Mouse (Mus musculus): ENCODE data around the gene Fry.

Fry gene

GRCm38 (mm10) chr5:150417223-150417622 lies 298.8 kb downstream of the Fry start:
- in situ Hi-C loops (cut with MboI; ENCODE audit: unreplicated experiment in 2 of 2) = no loop called here

GRCm38 (mm10) chr5:150418035-150418434 lies 299.6 kb downstream of the Fry start:
- in situ Hi-C loops (cut with MboI; ENCODE audit: unreplicated experiment in 2 of 2) = no loop called here

DNA sequence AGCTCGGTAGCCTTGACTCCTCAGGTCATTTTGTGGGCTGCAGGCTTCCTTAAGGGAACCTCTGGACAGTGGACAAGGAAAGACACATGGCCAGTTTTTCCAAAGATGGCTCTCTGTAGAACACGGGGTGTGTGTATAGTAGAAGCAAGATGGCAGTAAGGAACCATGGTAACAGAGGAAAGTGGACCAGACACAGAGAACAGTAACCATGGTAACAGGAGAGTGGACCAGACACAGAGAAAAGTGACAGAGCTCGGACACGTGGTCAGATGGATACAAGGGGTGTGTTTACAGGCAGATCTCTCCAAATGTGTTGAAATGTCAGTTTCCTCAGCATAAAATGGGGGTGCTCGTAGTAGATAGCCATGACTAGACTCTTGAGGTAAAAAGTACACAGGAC lies 306.6 kb downstream of the Fry start:
- in situ Hi-C loops (cut with MboI; ENCODE audit: unreplicated experiment in 2 of 2) = loop anchor here in 1 of 2 experiments (5.0 to 10.0 kb wide), 3 partner anchors 190 to 313 kb away; no protein-coding TSS in a partner anchor

- in situ Hi-C loops (cut with MboI; ENCODE audit: unreplicated experiment in 2 of 2) = loop anchor here in 1 of 2 experiments (5.0 to 10.0 kb wide), 3 partner anchors 192 to 314 kb away; no protein-coding TSS in a partner anchor
These were observed 308.1 kb downstream of the Fry start for GRCm38 (mm10) chr5:150426595-150426994.

- in situ Hi-C loops (cut with MboI; ENCODE audit: unreplicated experiment in 2 of 2) = no loop called here
These were observed 312.8 kb downstream of the Fry start for GRCm38 (mm10) chr5:150431286-150431685.

- in situ Hi-C loops (cut with MboI; ENCODE audit: unreplicated experiment in 2 of 2) = no loop called here
These were observed 314.5 kb downstream of the Fry start for GRCm38 (mm10) chr5:150432960-150433359.

DNA sequence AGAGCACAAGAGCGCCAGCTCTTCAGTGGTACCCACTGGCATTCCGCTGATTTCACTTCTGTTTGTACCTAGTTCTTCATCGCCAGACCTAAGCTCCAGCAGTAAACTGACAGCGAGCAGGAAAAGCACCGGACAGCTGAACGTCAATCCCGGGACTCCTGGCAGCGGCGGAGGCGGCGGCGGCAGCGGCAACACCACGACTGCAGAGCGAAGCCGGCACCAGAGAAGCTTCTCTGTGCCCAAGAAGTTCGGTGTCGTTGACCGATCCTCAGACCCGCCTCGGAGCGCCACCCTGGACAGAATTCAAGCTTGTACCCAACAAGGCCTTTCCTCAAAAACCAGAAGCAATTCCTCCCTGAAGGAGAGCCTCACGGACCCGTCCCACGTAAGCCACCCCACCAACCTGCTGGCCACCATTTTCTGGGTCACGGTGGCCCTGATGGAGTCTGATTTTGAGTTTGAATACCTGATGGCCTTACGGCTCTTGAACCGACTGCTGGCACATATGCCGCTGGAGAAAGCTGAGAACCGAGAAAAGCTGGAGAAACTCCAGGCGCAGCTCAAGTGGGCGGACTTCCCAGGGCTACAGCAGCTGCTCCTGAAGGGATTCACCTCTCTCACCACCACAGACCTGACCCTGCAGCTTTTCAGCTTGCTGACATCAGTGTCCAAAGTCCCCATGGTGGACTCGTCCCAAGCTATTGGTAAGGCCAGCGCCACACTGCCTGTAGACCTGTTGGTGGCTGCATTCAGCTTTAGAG lies 318.4 kb downstream of the Fry start:
- in situ Hi-C loops (cut with MboI; ENCODE audit: unreplicated experiment in 2 of 2) = no loop called here

DNA sequence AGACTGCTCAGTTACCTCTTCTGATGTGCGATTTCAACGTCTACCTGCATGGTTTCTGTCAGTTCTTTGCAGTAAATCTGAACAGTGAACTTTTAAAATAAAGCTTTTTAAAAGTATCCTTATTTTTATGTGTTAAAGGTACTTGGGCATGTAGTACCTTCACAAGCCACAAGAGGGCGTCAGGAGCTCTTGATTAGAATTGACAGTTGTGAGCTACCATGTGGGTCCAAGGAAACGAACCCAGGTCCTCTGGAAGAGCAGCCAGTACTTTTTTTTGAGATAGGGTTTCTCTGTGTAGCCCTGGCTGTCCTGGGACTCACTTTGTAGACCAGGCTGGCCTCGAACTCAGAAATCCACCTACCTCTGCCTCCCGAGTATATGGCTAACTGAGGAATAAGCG lies 323.2 kb downstream of the Fry start:
- in situ Hi-C loops (cut with MboI; ENCODE audit: unreplicated experiment in 2 of 2) = loop anchor here (5.0 kb wide), 3 partner anchors 226 to 276 kb away; partner anchors contain the start of genes N4bp2l2 (in 1 of the 2) and Pds5b (in 1 of the 2)

GRCm38 (mm10) chr5:150451281-150452003 lies 333.0 kb downstream of the Fry start:
- in situ Hi-C loops (cut with MboI; ENCODE audit: unreplicated experiment in 2 of 2) = no loop called here

DNA sequence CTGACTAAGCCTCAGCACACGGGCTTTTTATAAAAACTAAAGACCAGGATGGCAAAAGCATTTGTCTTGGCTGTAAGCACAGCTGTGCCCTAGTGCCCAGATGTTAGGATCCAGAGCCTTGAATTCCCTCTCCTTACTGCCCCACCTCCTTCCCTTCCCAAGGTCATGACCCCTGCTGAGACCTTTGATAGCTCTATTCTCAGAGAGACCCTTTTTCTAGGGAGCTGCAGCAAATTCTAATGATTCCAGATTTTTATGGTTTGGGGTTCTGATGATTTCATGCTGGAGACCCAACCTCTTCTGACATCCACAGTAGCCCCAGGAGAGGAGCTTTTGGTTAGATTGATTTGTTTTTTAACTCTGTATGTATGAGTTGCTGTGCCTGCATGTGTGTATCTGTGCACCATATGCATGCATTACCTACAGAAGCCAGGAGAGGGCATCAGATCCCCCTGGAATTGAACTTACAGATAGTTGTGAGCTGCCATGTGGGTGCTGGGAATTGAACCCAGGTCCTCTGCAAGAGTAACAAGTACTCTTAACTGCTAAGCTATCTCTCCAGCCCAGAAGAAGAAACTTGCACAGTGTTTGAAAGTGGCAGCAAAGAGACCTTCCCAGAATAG lies 333.7 kb downstream of the Fry start:
- in situ Hi-C loops (cut with MboI; ENCODE audit: unreplicated experiment in 2 of 2) = no loop called here

GRCm38 (mm10) chr5:150452671-150453070 lies 334.2 kb downstream of the Fry start:
- in situ Hi-C loops (cut with MboI; ENCODE audit: unreplicated experiment in 2 of 2) = no loop called here

GRCm38 (mm10) chr5:150453490-150453889 lies 335.0 kb downstream of the Fry start:
- in situ Hi-C loops (cut with MboI; ENCODE audit: unreplicated experiment in 2 of 2) = no loop called here

- in situ Hi-C loops (cut with MboI; ENCODE audit: unreplicated experiment in 2 of 2) = no loop called here
These were observed 338.9 kb downstream of the Fry start for GRCm38 (mm10) chr5:150457165-150457903.

- in situ Hi-C loops (cut with MboI; ENCODE audit: unreplicated experiment in 2 of 2) = no loop called here
These were observed 339.7 kb downstream of the Fry start for GRCm38 (mm10) chr5:150457904-150458739.

GRCm38 (mm10) chr5:150459801-150460200 lies 341.4 kb downstream of the Fry start:
- in situ Hi-C loops (cut with MboI; ENCODE audit: unreplicated experiment in 2 of 2) = no loop called here

DNA sequence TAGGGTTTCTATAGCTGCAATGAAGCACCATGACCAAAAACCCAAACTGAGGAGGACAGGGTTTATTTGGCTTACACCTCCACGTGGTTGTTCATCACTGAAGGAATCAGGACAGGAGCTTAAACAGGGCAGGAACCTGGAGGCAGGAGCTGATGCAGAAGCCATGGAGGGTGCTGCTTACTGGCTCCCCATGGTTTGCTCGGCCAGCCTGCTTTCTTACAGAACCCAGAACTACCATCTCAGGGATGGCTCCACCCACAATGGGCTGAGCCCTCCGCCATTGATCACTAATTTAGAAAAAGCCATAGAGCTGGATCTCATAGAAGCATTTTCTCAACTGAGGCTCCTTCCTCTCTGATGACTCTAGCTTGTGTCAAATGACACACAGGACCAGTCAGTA lies 346.3 kb downstream of the Fry start:
- in situ Hi-C loops (cut with MboI; ENCODE audit: unreplicated experiment in 2 of 2) = no loop called here

DNA sequence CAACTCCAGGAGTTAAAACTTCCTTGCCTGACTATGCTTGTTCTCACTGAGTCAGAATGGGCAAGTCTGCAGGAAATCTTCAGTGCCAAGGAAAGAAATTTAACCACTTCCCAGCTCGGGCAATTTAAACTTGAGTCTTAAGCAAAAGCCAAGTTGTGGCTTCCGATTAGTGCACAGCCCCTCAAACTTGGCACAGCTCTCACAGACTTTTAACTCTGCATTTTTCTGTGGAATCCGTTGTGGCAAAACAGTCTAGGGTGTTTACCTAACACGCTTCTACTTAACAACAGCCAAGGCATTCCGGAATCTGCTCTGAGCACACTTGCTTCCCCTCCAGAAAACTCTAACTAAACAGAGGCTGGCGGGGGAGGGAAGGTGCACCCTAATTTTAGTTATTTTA lies 346.8 kb downstream of the Fry start:
- in situ Hi-C loops (cut with MboI; ENCODE audit: unreplicated experiment in 2 of 2) = no loop called here

DNA sequence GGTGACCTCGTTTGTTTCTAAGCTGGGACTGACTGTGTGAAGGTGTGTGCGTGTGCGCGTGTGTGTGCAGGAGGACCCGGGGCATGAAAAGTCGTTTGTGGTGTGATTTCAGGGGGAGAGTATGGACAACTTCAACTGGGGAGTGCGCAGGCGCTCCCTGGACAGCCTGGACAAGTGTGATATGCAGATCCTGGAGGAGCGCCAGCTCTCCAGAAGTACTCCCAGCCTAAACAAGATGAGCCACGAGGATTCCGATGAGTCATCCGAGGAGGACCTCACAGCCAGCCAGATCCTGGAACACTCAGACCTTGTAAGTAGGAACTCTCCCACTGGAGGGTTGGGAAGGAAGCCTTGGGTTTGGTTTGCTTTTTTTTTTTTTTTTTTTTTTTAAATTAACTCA lies 347.7 kb downstream of the Fry start:
- in situ Hi-C loops (cut with MboI; ENCODE audit: unreplicated experiment in 2 of 2) = no loop called here

DNA sequence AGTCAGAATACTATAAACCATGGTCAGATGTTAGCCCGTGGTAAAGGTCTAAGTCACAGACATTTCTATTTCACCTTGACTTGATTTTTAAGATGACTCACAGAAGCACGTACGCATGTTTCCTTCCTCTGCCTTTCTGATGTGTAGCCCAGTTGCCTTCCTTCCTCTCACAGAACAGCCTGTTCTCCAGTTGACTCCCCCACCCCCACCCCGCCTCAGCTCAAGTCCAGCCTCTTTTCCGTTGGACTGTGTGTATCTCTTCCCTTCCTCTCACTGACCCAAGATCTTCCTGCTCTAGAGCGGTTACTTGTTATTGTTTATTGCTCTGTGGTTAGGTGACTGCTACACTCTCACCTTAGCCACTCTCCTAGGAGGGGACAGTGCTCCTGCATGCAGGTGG lies 350.0 kb downstream of the Fry start:
- in situ Hi-C loops (cut with MboI; ENCODE audit: unreplicated experiment in 2 of 2) = no loop called here

DNA sequence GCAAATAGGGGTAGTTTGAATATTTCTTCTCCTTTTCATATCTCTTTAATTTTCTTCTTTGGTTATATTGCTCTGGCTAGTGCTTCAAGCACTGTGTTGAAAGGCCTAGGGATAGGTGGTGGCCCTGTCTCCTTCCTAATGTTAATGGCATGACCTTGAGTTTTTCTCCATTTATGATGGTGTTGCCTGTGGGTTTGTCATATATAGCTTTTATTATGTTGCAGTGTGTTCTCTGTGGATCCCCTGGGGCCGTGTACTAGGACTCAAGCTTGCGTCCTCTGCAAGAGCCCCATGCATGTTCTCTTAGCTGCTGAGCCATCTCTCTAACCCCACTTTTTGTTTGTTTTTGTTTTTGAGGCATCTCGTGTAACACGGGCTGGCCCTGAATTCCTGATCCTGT lies 358.9 kb downstream of the Fry start:
- in situ Hi-C loops (cut with MboI; ENCODE audit: unreplicated experiment in 2 of 2) = no loop called here

Data from v-Abl transformed pro-B cells (cell line).